Mouse (Mus musculus): Measurements from ENCODE around the gene Pafah1b3. TPM values are rescaled to one million over a fixed set of nuclear protein-coding genes. Genes with fewer than 3 reads are reported as not detected.

Pafah1b3 gene
- polyA plus RNA-seq, 1 experiment from 2014 or later, result 189 TPM

DNA sequence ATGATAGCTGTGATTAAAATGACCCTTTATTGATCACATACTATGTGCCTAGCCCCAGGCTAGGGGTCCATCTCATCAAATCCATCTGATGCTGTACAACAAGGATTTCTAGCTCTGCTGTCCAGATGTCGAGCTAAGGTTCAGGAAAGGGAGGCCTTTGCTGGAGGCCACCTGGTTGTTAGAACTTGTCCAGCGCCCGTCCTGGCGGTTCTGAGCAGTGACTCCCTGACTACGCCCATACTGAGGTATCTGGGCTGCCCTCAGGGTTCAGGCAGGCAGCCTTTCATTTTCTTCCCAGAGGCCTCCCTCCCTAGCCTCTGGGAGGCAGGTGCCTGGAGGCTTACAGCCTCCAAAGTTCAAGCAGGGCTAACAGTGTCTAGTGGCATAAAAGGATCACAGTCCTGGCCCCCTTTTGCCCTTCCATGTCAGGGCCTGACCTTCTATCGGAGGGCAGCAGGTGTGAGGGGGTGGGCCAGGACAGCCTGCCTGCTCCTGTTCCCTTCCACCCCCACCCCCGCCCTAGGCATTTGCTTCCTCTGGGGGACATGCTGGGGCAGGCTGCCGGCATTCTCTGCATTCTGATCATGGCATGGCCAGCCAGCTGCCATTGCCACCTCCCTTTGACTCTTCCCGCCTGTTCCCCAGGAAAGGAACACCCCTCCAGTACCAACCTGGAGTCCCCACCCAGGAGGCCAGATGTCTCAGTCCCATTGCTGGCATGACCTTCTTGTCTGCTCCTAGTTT lies 22.1 kb downstream of the Pafah1b3 start:
- Histone ChIP-seq H3K4me1 (peaks cover 74% of the 10 kb centered on the region), H3K27ac (peak overlapping the region; percentile 75), H3K36me3 (peaks cover 34% of the 10 kb centered on the region), H3K9me3 (no peaks in the 10 kb centered on the region), H3K4me3 (peak overlapping the region; percentile 16; the same call in 1 of the 2 replicates), H3K27me3 (ENCODE audit: insufficient read depth, poor library complexity, severe bottlenecking) (no peaks in the 10 kb centered on the region)
- peak; percentile 71 for DNase-seq (ENCODE audit: low spot score)
- WGBS, result 35% methylated on average over 9 of the region's 9 CpGs

DNA sequence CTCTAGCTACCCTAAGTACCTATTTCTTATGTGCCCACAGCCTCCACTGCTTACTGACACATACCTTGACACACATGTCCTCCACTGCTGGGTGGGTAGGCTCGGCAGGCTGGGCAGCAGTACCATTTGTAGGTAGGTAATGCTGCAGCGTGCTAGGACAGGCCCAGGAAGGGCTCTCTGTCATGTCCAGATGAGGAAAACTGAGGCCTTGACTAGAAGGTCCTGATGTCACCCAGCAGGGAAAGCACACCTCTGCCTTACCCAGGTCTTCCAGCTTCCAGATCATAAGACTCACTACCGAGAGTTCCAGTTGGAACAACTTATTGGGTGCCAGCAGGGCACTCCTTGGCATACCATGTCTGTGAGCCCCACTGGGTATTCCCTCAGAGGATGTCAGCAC lies 22.8 kb downstream of the Pafah1b3 start:
- DNase-seq (ENCODE audit: low spot score), result no peak
- H3K4me1 ChIP-seq, result peaks cover 74% of the 10 kb centered on the region
- no peaks in the 10 kb centered on the region for H3K9me3 ChIP-seq
- H3K4me3 ChIP-seq, result no peak overlapping the region
- H3K27me3 ChIP-seq (ENCODE audit: insufficient read depth, poor library complexity, severe bottlenecking), result no peaks in the 10 kb centered on the region
- WGBS, result 86% methylated on average over 3 of the region's 3 CpGs
- H3K36me3 ChIP-seq, result peaks cover 35% of the 10 kb centered on the region
- peak overlapping the region; percentile 75; the same call in 1 of the 2 replicates for H3K27ac ChIP-seq

DNA sequence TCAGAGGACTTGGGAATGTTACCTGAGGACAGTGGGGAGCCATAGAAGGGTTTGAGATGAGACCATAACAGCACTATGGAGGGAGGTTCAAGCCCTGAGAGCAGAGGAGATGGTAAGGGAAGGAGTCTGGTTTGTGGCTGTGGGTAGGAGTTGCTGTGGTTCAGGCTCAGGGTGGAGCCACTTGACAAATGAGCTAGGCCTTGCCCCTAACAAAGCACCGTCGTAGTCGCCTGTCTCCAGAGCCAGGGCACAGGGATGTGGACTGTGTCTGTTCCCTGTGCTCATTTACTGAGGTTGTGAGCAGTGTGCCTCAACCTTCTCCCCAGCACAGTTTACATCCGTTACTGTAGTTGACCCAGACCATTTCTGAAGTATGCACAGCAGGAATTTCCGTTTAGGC lies 23.2 kb downstream of the Pafah1b3 start:
- 51% methylated on average over 5 of the region's 5 CpGs for WGBS
- peak overlapping the region; percentile 31; the same call in 1 of the 2 replicates for H3K27ac ChIP-seq
- H3K4me3 ChIP-seq, result no peak overlapping the region
- H3K9me3 ChIP-seq, result no peaks in the 10 kb centered on the region
- no peak for DNase-seq (ENCODE audit: low spot score)
- H3K27me3 ChIP-seq (ENCODE audit: insufficient read depth, poor library complexity, severe bottlenecking), result no peaks in the 10 kb centered on the region
- H3K4me1 ChIP-seq, result peaks cover 74% of the 10 kb centered on the region
- H3K36me3 ChIP-seq, result peaks cover 35% of the 10 kb centered on the region

DNA sequence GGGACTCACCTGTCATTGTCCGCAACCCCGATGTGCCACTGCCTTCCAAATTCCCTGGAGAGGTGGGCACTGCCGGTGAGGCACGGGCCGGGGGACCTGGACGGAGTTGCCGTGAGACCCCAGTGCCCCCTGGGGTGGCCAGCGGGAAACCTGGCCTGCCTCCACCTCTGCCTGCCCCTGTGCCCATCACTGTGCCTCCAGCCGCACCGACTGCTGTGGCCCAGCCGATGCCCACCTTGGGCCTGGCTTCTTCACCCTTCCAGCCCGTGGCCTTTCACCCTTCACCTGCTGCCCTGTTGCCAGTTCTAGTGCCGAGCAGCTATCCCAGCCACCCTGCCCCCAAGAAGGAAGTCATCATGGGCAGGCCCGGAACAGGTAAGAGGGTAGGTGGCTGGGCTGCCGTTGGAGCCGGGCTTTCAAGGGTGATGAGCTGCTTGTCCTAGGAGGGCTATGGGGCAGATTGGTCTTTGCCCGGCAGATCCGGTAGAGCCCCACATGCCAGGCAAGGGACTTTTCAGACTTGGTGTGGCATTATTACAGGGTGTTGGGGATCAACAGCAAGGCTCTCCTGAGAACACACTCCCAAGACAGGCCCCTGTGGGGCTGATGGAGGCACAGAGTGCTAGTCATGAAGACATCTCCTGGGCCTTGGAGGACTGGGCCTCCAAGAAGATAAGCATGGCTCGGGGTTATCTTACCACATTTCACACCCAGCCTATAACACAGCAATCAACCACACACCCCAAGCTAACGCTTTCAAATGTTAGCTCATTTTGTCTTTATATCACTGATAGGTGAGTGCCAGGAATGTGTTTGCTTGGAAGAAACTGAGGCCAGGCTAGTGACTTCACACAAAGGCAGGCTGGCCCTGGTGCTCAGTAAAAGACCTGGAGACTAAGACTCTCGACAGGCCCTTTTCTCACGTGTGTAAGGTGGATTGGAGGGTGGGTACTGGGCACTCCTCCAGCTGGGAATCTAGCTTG lies 24.2 kb downstream of the Pafah1b3 start:
- no peaks in the 10 kb centered on the region for H3K9me3 ChIP-seq
- no peaks in the 10 kb centered on the region for H3K27me3 ChIP-seq (ENCODE audit: insufficient read depth, poor library complexity, severe bottlenecking)
- peak overlapping the region; percentile 16 for H3K4me3 ChIP-seq
- H3K27ac ChIP-seq, result peak overlapping the region; percentile 69; the same call in 1 of the 2 replicates
- 80% methylated on average over 22 of the region's 22 CpGs for WGBS
- H3K36me3 ChIP-seq, result peaks cover 35% of the 10 kb centered on the region
- DNase-seq (ENCODE audit: low spot score), result no peak
- H3K4me1 ChIP-seq, result peaks cover 78% of the 10 kb centered on the region

DNA sequence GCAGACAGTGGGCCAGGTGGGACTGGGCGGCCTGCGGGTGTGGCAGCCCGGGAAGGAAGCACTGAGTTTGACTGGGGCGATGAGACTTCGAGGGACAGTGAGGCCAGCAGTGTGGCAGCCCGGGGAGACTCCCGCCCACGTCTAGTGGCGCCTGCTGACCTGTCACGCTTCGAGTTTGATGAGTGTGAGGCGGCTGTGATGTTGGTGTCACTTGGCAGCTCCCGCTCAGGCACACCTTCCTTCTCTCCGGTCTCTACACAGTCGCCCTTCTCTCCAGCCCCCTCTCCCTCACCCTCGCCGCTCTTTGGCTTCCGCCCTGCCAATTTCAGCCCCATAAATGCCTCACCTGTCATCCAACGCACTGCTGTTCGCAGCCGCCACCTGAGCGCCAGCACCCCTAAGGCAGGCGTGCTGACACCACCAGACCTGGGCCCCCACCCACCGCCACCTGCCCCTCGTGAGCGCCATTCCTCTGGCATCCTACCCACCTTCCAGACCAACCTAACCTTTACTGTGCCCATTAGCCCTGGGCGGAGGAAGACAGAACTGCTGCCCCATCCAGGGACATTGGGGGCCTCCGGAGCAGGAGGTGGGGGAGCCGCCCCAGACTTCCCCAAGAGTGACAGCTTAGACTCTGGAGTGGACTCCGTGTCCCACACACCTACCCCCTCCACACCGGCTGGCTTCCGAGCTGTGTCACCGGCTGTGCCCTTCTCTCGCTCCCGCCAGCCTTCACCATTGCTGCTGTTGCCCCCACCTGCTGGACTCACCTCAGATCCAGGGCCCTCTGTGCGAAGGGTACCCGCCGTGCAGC lies 25.1 kb downstream of the Pafah1b3 start:
- WGBS, result 81% methylated on average over 38 of the region's 38 CpGs

DNA sequence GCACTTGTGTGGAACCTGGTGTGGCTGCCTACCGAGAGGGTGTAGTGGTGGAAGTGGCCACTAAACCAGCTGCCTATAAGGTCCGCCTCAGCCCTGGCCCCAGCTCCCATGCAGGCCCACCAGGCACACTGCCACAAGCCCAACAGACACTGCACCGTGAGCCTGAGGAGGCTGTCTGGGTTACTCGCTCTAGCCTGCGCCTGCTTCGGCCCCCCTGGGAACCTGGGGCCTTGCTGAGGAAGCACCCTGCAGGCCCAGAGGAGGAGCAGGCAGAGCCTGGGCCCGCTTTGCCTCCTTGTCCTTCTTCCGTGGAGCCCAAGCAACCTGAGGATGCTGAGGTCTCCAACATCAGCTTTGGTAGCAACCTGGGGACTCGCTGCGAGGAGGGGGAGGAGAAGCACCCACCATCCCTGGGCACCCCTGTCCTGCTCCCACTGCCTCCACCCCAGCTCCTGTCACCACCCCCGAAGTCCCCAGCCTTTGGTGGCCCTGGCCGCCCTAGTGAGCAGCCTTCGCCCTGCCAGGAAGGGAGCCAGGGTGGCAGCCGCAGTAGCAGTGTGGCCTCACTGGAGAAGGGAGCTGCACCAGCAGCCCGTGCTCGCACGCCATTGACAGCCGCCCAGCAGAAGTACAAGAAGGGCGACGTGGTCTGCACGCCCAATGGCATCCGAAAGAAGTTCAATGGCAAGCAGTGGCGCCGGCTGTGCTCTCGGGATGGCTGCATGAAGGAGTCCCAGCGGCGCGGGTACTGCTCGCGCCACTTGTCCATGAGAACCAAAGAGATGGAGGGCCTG lies 25.9 kb downstream of the Pafah1b3 start:
- H3K27ac ChIP-seq, result no peak overlapping the region

More for the DNA sequence above, 25.1 kb downstream of the Pafah1b3 start:
- Histone ChIP-seq H3K9me3 (no peaks in the 10 kb centered on the region), H3K27ac (no peak overlapping the region; the same call in 1 of the 2 replicates), H3K27me3 (ENCODE audit: insufficient read depth, poor library complexity, severe bottlenecking) (no peaks in the 10 kb centered on the region), H3K4me3 (peak overlapping the region; percentile 15; the same call in 1 of the 2 replicates), H3K4me1 (peaks cover 77% of the 10 kb centered on the region), H3K36me3 (peaks cover 35% of the 10 kb centered on the region)
- DNase-seq (ENCODE audit: low spot score), result no peak

DNA sequence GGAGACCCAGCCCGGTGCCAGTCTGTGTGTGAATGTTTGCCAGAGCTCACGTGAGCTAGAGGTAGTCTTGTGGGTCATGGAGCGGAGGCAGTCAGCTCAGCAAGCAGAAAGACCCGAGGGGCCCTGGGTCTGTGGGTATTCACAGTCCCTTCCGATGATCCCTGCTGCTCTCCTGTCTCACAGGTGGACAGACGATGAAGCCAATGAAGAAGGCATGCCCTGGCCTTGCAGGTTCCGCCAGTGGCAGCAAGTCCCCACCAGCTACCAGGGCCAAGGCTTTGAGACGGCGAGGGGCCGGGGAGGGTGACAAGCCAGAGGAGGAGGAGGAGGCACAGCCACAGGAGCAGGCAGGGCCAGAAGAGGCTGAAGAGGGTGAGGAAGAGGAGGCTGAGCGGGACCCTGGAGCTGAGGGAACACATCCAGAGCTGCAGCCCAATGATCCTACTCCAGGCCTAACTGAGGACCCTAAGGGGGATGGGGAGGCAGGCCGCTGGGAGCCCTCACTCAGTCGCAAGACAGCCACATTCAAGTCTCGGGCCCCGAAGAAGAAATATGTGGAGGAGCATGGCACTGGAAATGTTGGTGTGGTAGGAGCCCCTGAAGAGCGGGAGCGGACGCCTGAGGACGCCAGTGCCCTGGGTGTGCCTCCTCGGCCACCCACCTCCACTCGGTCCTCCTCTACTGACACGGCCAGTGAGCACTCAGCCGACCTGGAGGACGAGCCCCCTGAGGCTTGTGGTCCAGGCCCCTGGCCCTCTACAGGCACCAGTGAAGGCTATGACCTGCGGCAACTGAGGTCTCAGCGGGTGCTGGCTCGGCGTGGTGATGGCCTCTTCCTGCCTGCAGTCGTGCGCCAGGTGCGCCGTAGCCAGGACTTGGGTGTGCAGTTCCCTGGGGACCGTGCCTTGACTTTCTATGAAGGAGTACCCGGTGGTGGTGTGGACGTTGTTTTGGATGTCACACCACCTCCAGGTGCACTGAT lies 26.8 kb downstream of the Pafah1b3 start:
- Histone ChIP-seq H3K4me3 (no peak overlapping the region), H3K27me3 (ENCODE audit: insufficient read depth, poor library complexity, severe bottlenecking) (no peaks in the 10 kb centered on the region), H3K4me1 (peaks cover 69% of the 10 kb centered on the region), H3K36me3 (peaks cover 35% of the 10 kb centered on the region), H3K27ac (0 out of 2 replicates have a peak overlapping the region, but pooled peaks have one; percentile 7), H3K9me3 (no peaks in the 10 kb centered on the region)
- WGBS, result 86% methylated on average over 35 of the region's 35 CpGs
- DNase-seq (ENCODE audit: low spot score), result no peak

More for the DNA sequence above, 25.9 kb downstream of the Pafah1b3 start:
- DNase-seq (ENCODE audit: low spot score), result no peak
- Histone ChIP-seq H3K4me3 (no peak overlapping the region), H3K9me3 (no peaks in the 10 kb centered on the region), H3K4me1 (peaks cover 71% of the 10 kb centered on the region), H3K27me3 (ENCODE audit: insufficient read depth, poor library complexity, severe bottlenecking) (no peaks in the 10 kb centered on the region), H3K36me3 (peaks cover 35% of the 10 kb centered on the region)
- WGBS, result 80% methylated on average over 30 of the region's 30 CpGs

DNA sequence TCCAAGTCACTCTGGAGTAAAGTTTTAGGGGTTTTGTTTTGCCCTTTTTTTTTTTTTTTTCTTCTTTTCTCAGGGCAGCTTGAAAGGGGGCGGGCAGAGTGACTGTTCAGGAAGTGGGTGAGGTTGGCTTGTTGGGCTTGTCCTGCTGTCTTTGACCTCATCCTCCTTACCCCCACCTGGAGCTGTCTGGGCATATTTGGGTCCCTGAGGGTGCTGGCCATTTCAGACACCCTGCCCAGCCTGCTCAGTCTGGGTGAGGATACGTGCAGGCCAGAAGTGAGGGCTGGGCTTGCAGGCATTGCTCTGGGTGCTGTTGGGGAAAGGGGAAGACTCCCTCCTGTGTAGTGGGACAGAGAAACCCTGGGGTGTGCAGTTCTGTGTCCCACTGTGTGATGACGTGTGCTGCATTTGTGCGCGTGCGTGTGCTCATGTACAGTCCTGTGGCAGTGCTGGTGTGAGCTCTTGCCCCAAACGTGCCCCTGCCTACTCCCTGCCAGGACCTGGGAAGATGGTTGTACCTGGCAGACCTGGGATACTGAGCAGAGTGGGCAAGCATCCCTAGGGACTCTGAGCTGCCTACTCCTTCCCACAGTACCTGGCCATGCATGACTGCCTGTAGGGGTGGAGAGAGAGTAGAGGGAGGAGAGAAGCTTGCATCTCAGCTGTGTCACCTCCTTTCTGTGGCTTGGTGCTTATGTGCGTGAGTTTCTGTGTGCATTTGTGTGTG lies 28.1 kb downstream of the Pafah1b3 start:
- H3K36me3 ChIP-seq, result peaks cover 35% of the 10 kb centered on the region
- H3K27me3 ChIP-seq (ENCODE audit: insufficient read depth, poor library complexity, severe bottlenecking), result no peaks in the 10 kb centered on the region
- H3K9me3 ChIP-seq, result no peaks in the 10 kb centered on the region
- WGBS, result 79% methylated on average over 8 of the region's 8 CpGs
- H3K4me1 ChIP-seq, result peaks cover 58% of the 10 kb centered on the region
- DNase-seq (ENCODE audit: low spot score), result no peak
- peak overlapping the region; percentile 87; the same call in 1 of the 2 replicates for H3K4me3 ChIP-seq
- no peak overlapping the region for H3K27ac ChIP-seq

DNA sequence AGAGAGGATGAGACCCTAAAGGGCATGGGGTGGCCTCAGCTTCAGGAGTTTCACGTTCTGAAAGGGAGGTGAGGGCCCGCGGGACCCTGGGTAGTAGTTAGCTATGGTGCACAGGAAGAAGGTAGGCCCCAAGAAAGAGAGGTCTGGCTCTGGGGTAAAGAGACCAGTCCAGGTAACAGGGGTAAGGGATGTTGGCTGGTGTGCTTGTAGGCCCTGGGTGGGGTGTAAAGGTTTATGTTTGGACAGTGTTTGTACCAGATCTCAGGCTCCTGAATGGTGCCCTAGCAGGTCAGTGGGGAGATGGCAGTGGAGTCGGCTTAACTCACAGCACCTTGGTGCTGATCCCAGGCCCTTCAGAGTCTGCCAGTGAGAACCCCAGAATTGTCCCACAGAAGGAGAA lies 28.8 kb downstream of the Pafah1b3 start:
- Histone ChIP-seq H3K27ac (peak overlapping the region; percentile 99), H3K9me3 (no peaks in the 10 kb centered on the region), H3K4me3 (peak overlapping the region; percentile 87), H3K4me1 (peaks cover 59% of the 10 kb centered on the region), H3K36me3 (peaks cover 34% of the 10 kb centered on the region), H3K27me3 (ENCODE audit: insufficient read depth, poor library complexity, severe bottlenecking) (no peaks in the 10 kb centered on the region)
- 37% methylated on average over 4 of the region's 4 CpGs for WGBS
- DNase-seq (ENCODE audit: low spot score), result no peak

DNA sequence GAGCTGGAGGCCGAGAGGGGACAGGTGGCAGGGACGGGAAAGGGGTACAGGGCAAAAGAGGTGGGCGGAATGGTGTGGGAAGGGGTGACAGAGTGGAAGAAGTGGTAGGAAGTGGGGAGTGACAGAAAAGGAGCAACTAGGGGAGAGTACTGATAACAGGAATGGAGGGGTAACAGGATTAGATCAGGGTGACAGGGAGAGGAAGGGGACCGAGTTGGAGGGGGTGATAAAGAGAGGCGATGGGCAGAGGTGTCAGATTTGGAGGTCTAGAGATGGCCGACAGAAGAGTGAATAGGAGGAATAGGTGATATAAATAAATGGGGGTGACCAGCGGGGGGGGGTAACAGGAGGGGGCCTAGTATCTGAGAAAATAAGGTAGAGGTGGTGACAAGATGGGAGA lies 29.2 kb downstream of the Pafah1b3 start:
- peak overlapping the region; percentile 87 for H3K4me3 ChIP-seq
- 2% methylated on average over 7 of the region's 7 CpGs for WGBS
- DNase-seq (ENCODE audit: low spot score), result no peak
- H3K27ac ChIP-seq, result peak overlapping the region; percentile 99
- no peaks in the 10 kb centered on the region for H3K9me3 ChIP-seq
- H3K4me1 ChIP-seq, result peaks cover 58% of the 10 kb centered on the region
- H3K27me3 ChIP-seq (ENCODE audit: insufficient read depth, poor library complexity, severe bottlenecking), result no peaks in the 10 kb centered on the region
- H3K36me3 ChIP-seq, result peaks cover 30% of the 10 kb centered on the region
